Mouse (Mus musculus) heart, embryonic 12.5 days (tissue): Measurements from ENCODE around the gene 2300002M23Rik. TPM values are rescaled to one million over a fixed set of nuclear protein-coding genes. Genes with fewer than 3 reads are reported as not detected.

Experiments used
- ATAC-seq: fragments of 200-750 bp; cut with Nextera tagmentation; 2 replicates; pipeline ENCODE4 v1.8.0; 2017; ENCODE audit warnings: moderate TSS enrichment, moderate library complexity; ENCODE audit not compliant: insufficient number of reproducible peaks, low FRiP score
- H3K27ac ChIP-seq: fragments of 300-500 bp; sonication (generic); 2 replicates; pipeline ENCODE4 v1.5.1; 2016; ENCODE audit warnings: mild to moderate bottlenecking, moderate library complexity; ENCODE audit not compliant: poor library complexity, severe bottlenecking
- H3K27me3 ChIP-seq: fragments of 300-500 bp; sonication (generic); replicated peaks from 2 replicates; pipeline ENCODE4 v1.6.1; 2016; ENCODE audit warnings: mild to moderate bottlenecking, moderate library complexity
- H3K36me3 ChIP-seq: fragments of 300-500 bp; sonication (generic); 2 replicates; pipeline ENCODE4 v1.6.1; 2016; ENCODE audit warnings: mild to moderate bottlenecking, moderate library complexity
- H3K4me1 ChIP-seq: fragments of 300-500 bp; sonication (generic); replicated peaks from 2 replicates; pipeline ENCODE4 v1.6.1; 2016; ENCODE audit warnings: mild to moderate bottlenecking
- H3K4me2 ChIP-seq: fragments of 300-500 bp; sonication (generic); 2 replicates; pipeline ENCODE4 v1.6.1; 2016; ENCODE audit warnings: mild to moderate bottlenecking, moderate library complexity
- H3K4me3 ChIP-seq: fragments of 300-500 bp; sonication (generic); 2 replicates; pipeline ENCODE4 v1.5.1; 2016; ENCODE audit warnings: mild to moderate bottlenecking
- H3K9ac ChIP-seq: fragments of 300-500 bp; sonication (generic); 2 replicates; pipeline ENCODE4 v1.6.1; 2016; ENCODE audit warnings: mild to moderate bottlenecking, moderate library complexity
- H3K9me3 ChIP-seq: fragments of 300-500 bp; sonication (generic); replicated peaks from 2 replicates; pipeline ENCODE4 v1.6.1; 2016; ENCODE audit warnings: mild to moderate bottlenecking, moderate library complexity
- WGBS: fragments of 180-500 bp; shearing (Covaris S2); methylation state at CpG from one replicate; pipeline ENCODE4 v1.1.7; 2016; 5-methylcytosine and 5-hydroxymethylcytosine counted together
- polyA plus RNA-seq: library from polyadenylated mRNA; unstranded; fragments of >200 nt; fragmentation: Nextera tagmentation; extraction: Ambion mirVana; gene quantifications from 2 replicates; pipeline ENCODE4 v1.2.1, GENCODE M21; 2016

The 2300002M23Rik gene
- polyA plus RNA-seq, 1 experiment from 2014 or later, result not detected

DNA sequence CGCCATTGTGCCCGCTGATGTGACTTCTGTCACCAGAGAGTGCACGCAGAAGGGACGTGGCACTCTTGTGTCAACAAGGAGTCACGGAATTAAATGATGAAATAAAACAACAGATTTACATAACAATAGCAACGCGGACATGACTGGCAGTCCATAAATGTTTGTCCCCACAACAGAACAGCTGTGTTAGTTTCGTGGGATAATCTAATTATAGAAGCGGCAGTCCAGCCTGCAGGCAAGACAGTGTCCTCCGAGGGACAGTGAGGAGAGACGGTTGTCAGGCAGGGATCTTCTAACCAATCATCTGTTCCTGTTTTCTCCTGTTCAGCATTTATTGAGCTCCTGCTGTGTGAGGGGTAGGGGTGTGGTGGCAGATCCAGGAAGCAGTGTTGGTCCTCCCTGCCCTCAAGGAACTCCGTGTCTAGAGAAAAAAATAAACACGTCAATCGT lies 23.8 kb upstream of the 2300002M23Rik start:
- Histone ChIP-seq H3K27ac (peak overlapping the region; percentile 11; the same call in 1 of the 2 replicates), H3K4me1 (peaks cover 23% of the 10 kb centered on the region), H3K27me3 (peaks cover 7% of the 10 kb centered on the region; the same call in 1 of the 2 replicates), H3K4me3 (0 out of 2 replicates have a peak overlapping the region, but pooled peaks have one; percentile 1), H3K36me3 (no peaks in the 10 kb centered on the region), H3K4me2 (peak overlapping the region; percentile 29), H3K9ac (no peak overlapping the region), H3K9me3 (no peaks in the 10 kb centered on the region)
- 47% methylated on average over 14 of the region's 14 CpGs for WGBS
- no peak for ATAC-seq

DNA sequence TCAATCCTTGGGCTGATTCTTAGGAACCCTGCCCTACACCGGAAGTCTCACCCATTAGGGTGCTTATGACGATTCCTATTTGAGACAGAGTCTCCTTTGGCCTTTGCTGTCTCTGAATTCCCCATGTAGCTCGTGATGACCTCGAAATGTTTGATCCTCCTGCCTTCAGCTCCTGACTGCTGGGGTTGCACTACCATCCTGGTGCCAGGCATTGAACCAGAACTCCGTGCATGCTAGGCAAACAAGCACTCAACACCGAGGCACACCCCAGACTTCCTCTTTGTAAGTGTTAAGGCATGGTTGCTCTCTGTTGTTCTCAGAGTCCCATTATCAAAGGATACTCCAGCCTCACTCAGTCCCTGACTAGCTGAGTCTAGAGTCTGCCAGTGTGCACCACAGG lies 23.2 kb upstream of the 2300002M23Rik start:
- Histone ChIP-seq H3K4me1 (peaks cover 28% of the 10 kb centered on the region), H3K4me3 (no peak overlapping the region), H3K9me3 (no peaks in the 10 kb centered on the region), H3K4me2 (no peak overlapping the region; the same call in 1 of the 2 replicates), H3K9ac (no peak overlapping the region), H3K27ac (0 out of 2 replicates have a peak overlapping the region, but pooled peaks have one; percentile 11), H3K36me3 (no peaks in the 10 kb centered on the region), H3K27me3 (peaks cover 7% of the 10 kb centered on the region; the same call in 1 of the 2 replicates)
- no peak for ATAC-seq
- 72% methylated on average over 6 of the region's 6 CpGs for WGBS

DNA sequence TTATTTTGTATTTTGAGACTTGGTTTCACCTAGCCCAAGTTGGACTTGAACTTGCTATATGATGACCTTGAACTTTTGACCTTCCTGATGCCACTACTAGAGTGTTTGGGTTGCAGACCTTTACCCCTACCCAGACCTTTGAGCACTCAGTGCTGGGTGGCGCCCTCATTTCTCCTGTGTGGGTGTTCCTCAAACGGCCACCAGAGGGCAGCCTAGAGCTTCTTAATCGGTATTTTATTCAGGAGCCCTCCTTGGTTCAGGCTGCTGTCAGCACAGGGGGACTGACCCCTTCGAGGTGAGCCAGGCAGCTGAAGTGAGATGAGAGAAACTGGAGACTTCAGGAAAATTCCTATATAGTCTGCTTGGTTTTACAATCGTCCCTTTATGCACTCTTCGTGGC lies 22.6 kb upstream of the 2300002M23Rik start:
- Histone ChIP-seq H3K4me2 (no peak overlapping the region), H3K4me3 (no peak overlapping the region), H3K9ac (no peak overlapping the region), H3K27me3 (peaks cover 2% of the 10 kb centered on the region; the same call in 1 of the 2 replicates), H3K36me3 (no peaks in the 10 kb centered on the region), H3K27ac (no peak overlapping the region), H3K9me3 (no peaks in the 10 kb centered on the region), H3K4me1 (peaks cover 30% of the 10 kb centered on the region)
- WGBS, result 27% methylated on average over 6 of the region's 6 CpGs
- no peak for ATAC-seq

GRCm38 (mm10) chr17:35547465-35547864 lies 19.8 kb upstream of the 2300002M23Rik start:
- H3K4me1 ChIP-seq, result peaks cover 55% of the 10 kb centered on the region
- 74% methylated on average over 2 of the region's 2 CpGs for WGBS
- H3K9ac ChIP-seq, result no peak overlapping the region
- H3K4me3 ChIP-seq, result no peak overlapping the region
- no peaks in the 10 kb centered on the region for H3K9me3 ChIP-seq
- H3K4me2 ChIP-seq, result no peak overlapping the region
- ATAC-seq, result no peak
- no peak overlapping the region for H3K27ac ChIP-seq
- H3K36me3 ChIP-seq, result no peaks in the 10 kb centered on the region
- H3K27me3 ChIP-seq, result no peaks in the 10 kb centered on the region

- WGBS, result 18% methylated on average over 5 of the region's 5 CpGs
- no peaks in the 10 kb centered on the region for H3K36me3 ChIP-seq
- peaks cover 45% of the 10 kb centered on the region for H3K4me1 ChIP-seq
- H3K4me2 ChIP-seq, result no peak overlapping the region
- no peak overlapping the region for H3K4me3 ChIP-seq
- H3K27me3 ChIP-seq, result no peaks in the 10 kb centered on the region
- ATAC-seq, result no peak
- H3K9me3 ChIP-seq, result no peaks in the 10 kb centered on the region
- H3K27ac ChIP-seq, result peak overlapping the region; percentile 99
- peak overlapping the region; percentile 36; the same call in 1 of the 2 replicates for H3K9ac ChIP-seq
Observed at GRCm38 (mm10) chr17:35548636-35549035, 18.6 kb upstream of the 2300002M23Rik start.

- peaks cover 45% of the 10 kb centered on the region for H3K4me1 ChIP-seq
- H3K9me3 ChIP-seq, result no peaks in the 10 kb centered on the region
- H3K4me2 ChIP-seq, result peak overlapping the region; percentile 62
- peak overlapping the region; percentile 42; the same call in 1 of the 2 replicates for H3K9ac ChIP-seq
- peak overlapping the region; percentile 17 for H3K4me3 ChIP-seq
- peak; percentile 83 for ATAC-seq
- H3K27me3 ChIP-seq, result no peaks in the 10 kb centered on the region
- H3K36me3 ChIP-seq, result no peaks in the 10 kb centered on the region
- H3K27ac ChIP-seq, result peak overlapping the region; percentile 99
- WGBS, result 14% methylated on average over 15 of the region's 15 CpGs
Observed at GRCm38 (mm10) chr17:35549437-35550142, 17.7 kb upstream of the 2300002M23Rik start.

GRCm38 (mm10) chr17:35550143-35550494 lies 17.1 kb upstream of the 2300002M23Rik start:
- Histone ChIP-seq H3K27ac (peak overlapping the region; percentile 99), H3K36me3 (no peaks in the 10 kb centered on the region), H3K4me1 (peaks cover 45% of the 10 kb centered on the region), H3K4me2 (peak overlapping the region; percentile 62), H3K9ac (peak overlapping the region; percentile 42; the same call in 1 of the 2 replicates), H3K4me3 (peak overlapping the region; percentile 17; the same call in 1 of the 2 replicates), H3K27me3 (no peaks in the 10 kb centered on the region), H3K9me3 (no peaks in the 10 kb centered on the region)
- 96% methylated on average over 4 of the region's 4 CpGs for WGBS
- ATAC-seq, result no peak

GRCm38 (mm10) chr17:35550871-35551270 lies 16.4 kb upstream of the 2300002M23Rik start:
- Histone ChIP-seq H3K9ac (no peak overlapping the region; the same call in 1 of the 2 replicates), H3K9me3 (no peaks in the 10 kb centered on the region; the same call in 1 of the 2 replicates), H3K27me3 (no peaks in the 10 kb centered on the region), H3K27ac (peak overlapping the region; percentile 99), H3K4me3 (no peak overlapping the region), H3K4me2 (no peak overlapping the region), H3K4me1 (peaks cover 45% of the 10 kb centered on the region), H3K36me3 (no peaks in the 10 kb centered on the region)
- WGBS, result 52% methylated on average over 8 of the region's 8 CpGs
- ATAC-seq, result no peak

GRCm38 (mm10) chr17:35551881-35552414 lies 15.3 kb upstream of the 2300002M23Rik start, which contains the start of gene Cdsn:
Gene Cdsn, plus strand, starts transcription at chr17:35552128.
- Histone ChIP-seq H3K27me3 (no peaks in the 10 kb centered on the region), H3K27ac (no peak within 1 kb of the TSS), H3K4me2 (no peak within 1 kb of the TSS), H3K4me1 (peaks cover 44% of the 10 kb centered on the region), H3K9me3 (no peaks in the 10 kb centered on the region; the same call in 1 of the 2 replicates), H3K4me3 (no peak within 1 kb of the TSS), H3K36me3 (no peaks in the 10 kb centered on the region), H3K9ac (peak within 1 kb of the TSS; percentile 31; the same call in 1 of the 2 replicates)
- no peak for ATAC-seq
- WGBS, result 72% methylated on average over 10 of the region's 10 CpGs

GRCm38 (mm10) chr17:35554321-35554720 lies 12.9 kb upstream of the 2300002M23Rik start:
- Histone ChIP-seq H3K4me3 (no peak overlapping the region), H3K27ac (no peak overlapping the region), H3K4me2 (no peak overlapping the region), H3K9ac (no peak overlapping the region), H3K9me3 (no peaks in the 10 kb centered on the region; the same call in 1 of the 2 replicates), H3K4me1 (peaks cover 31% of the 10 kb centered on the region), H3K36me3 (no peaks in the 10 kb centered on the region), H3K27me3 (no peaks in the 10 kb centered on the region)
- ATAC-seq, result no peak
- WGBS, result 77% methylated on average over 5 of the region's 5 CpGs

DNA sequence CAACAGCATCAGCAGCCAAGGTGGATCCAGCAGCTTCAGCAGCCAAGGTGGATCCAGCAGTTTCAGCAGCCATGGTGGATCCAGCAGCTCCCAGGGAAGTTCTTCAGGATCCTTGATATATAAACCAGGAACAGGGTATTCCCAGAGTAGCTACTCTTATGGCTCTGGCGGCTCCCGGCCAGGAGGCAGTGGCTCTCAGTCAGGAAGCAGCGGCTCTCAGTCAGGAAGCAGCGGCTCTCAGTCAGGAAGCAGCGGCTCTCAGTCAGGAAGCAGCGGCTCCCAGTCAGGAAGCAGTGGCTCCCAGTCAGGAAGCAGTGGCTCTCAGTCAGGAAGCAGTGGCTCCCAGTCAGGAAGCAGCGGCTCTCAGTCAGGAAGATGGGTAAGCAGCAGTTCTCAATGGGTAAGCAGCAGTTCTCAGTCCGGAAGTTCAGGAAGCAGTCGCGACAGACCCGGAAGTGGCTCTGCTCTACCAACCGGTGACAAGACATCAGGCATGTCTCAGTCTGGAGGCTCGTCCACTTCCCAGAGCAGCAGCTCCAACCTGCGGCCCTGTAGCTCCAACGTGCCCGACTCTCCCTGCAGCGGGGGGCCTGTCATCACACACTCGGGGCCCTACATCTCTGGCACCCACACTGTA lies 12.4 kb upstream of the 2300002M23Rik start:
- H3K36me3 ChIP-seq, result no peaks in the 10 kb centered on the region
- ATAC-seq, result no peak
- H3K27me3 ChIP-seq, result no peaks in the 10 kb centered on the region
- H3K4me1 ChIP-seq, result peaks cover 27% of the 10 kb centered on the region
- no peak overlapping the region for H3K4me2 ChIP-seq
- no peaks in the 10 kb centered on the region; the same call in 1 of the 2 replicates for H3K9me3 ChIP-seq
- no peak overlapping the region for H3K9ac ChIP-seq
- 86% methylated on average over 18 of the region's 18 CpGs for WGBS
- H3K27ac ChIP-seq, result no peak overlapping the region
- H3K4me3 ChIP-seq, result no peak overlapping the region
